Mouse (Mus musculus) heart, postnatal 0 days (tissue): Measurements from ENCODE around the gene Drap1.

Source experiments
- CTCF ChIP-seq: IDR thresholded peaks from 2 replicates; pipeline ENCODE4 v1.5.1; 2016; ENCODE audit warnings: antibody characterized with exemption, control low read depth, low read depth
- EP300 ChIP-seq: IDR thresholded peaks from 2 replicates; pipeline ENCODE4 v1.6.1; 2016; ENCODE audit warnings: antibody characterized with exemption, low read depth

GRCm38 (mm10) chr19:5423561-5423960 lies 1.2 kb downstream of the Drap1 start:
- TF ChIP-seq EP300 (no peak), CTCF (no peak)
